Mouse (Mus musculus): ENCODE measurements around the gene Ahsa1. TPM values are rescaled to one million over a fixed set of nuclear protein-coding genes. Genes with fewer than 3 reads are reported as not detected.
"Not testable (repeated sequence)": the region's sequence is repeated elsewhere in the genome, so short reads cannot be mapped to it uniquely, and the experiment has no call there.

Ahsa1 gene
- polyA plus RNA-seq, 1 experiment from 2014 or later: 196 TPM

- no peak for DNase-seq
- no peaks in the 10 kb centered on the region for H3K9me3 ChIP-seq (replicated peaks)
- no peaks in the 10 kb centered on the region for H3K27me3 ChIP-seq
- H3K4me3 ChIP-seq (replicated peaks): no peak overlapping the region
- peak; percentile 65 for ATAC-seq (ENCODE audit: low read depth)
- no peak overlapping the region for H3K9ac ChIP-seq
- peaks cover 10% of the 10 kb centered on the region for H3K4me1 ChIP-seq (replicated peaks)
- H3K36me3 ChIP-seq: peaks cover 80% of the 10 kb centered on the region
- H3K27ac ChIP-seq: no peak overlapping the region; the same call in 1 of the 2 replicates
- 78% methylated on average over 5 of the region's 5 CpGs for WGBS (ENCODE audit: insufficient replicate concordance)
- no peak overlapping the region for H3K4me2 ChIP-seq
Measured at GRCm38 (mm10) chr12:87256629-87257028, 9.7 kb upstream of the Ahsa1 start.

- Histone ChIP-seq H3K4me3 (replicated peaks) (no peak overlapping the region), H3K27ac (no peak overlapping the region), H3K9ac (no peak overlapping the region), H3K4me2 (no peak overlapping the region), H3K9me3 (replicated peaks) (no peaks in the 10 kb centered on the region), H3K27me3 (no peaks in the 10 kb centered on the region), H3K36me3 (peaks cover 61% of the 10 kb centered on the region), H3K4me1 (replicated peaks) (peaks cover 19% of the 10 kb centered on the region)
- no peak for ATAC-seq (ENCODE audit: low read depth)
- WGBS (ENCODE audit: insufficient replicate concordance): 82% methylated on average over 8 of the region's 8 CpGs
- no peak for DNase-seq
Measured at GRCm38 (mm10) chr12:87260562-87260961, 5.7 kb upstream of the Ahsa1 start.

- H3K4me2 ChIP-seq: peak overlapping the region; percentile 82
- no peak for ATAC-seq (ENCODE audit: low read depth)
- H3K27me3 ChIP-seq: no peaks in the 10 kb centered on the region
- H3K36me3 ChIP-seq: peaks cover 46% of the 10 kb centered on the region
- WGBS (ENCODE audit: insufficient replicate concordance): 18% methylated on average over 11 of the region's 11 CpGs
- no peak for DNase-seq
- H3K4me1 ChIP-seq (replicated peaks): peaks cover 36% of the 10 kb centered on the region
- H3K9ac ChIP-seq: peak overlapping the region; percentile 95
- no peaks in the 10 kb centered on the region for H3K9me3 ChIP-seq (replicated peaks)
- H3K4me3 ChIP-seq (replicated peaks): peak overlapping the region; percentile 87
- H3K27ac ChIP-seq: no peak overlapping the region; the same call in 1 of the 2 replicates
Measured at GRCm38 (mm10) chr12:87265444-87265843, 835 bp upstream of the Ahsa1 start.

GRCm38 (mm10) chr12:87266827-87267603, 736 bp downstream of the Ahsa1 start:
- ATAC-seq (ENCODE audit: low read depth) (peak; percentile 53), DNase-seq (peak; percentile 48)
- peaks cover 48% of the 10 kb centered on the region for H3K36me3 ChIP-seq
- H3K4me3 ChIP-seq (replicated peaks): peak overlapping the region; percentile 87
- H3K9ac ChIP-seq: peak overlapping the region; percentile 95
- no peaks in the 10 kb centered on the region for H3K27me3 ChIP-seq
- peak overlapping the region; percentile 96 for H3K27ac ChIP-seq
- WGBS (ENCODE audit: insufficient replicate concordance): under 1% methylated on average over 31 of the region's 31 CpGs
- H3K4me1 ChIP-seq (replicated peaks): peaks cover 36% of the 10 kb centered on the region
- peak overlapping the region; percentile 82 for H3K4me2 ChIP-seq
- no peaks in the 10 kb centered on the region for H3K9me3 ChIP-seq (replicated peaks)

- 7% methylated on average over 4 of the region's 4 CpGs for WGBS (ENCODE audit: insufficient replicate concordance)
- peaks cover 36% of the 10 kb centered on the region for H3K4me1 ChIP-seq (replicated peaks)
- H3K4me2 ChIP-seq: peak overlapping the region; percentile 82
- H3K27me3 ChIP-seq: no peaks in the 10 kb centered on the region
- peak overlapping the region; percentile 96; the same call in 1 of the 2 replicates for H3K27ac ChIP-seq
- no peak for ATAC-seq (ENCODE audit: low read depth)
- DNase-seq: peak; percentile 46
- H3K9me3 ChIP-seq (replicated peaks): no peaks in the 10 kb centered on the region
- peak overlapping the region; percentile 87 for H3K4me3 ChIP-seq (replicated peaks)
- peaks cover 51% of the 10 kb centered on the region for H3K36me3 ChIP-seq
- H3K9ac ChIP-seq: peak overlapping the region; percentile 95
Measured at GRCm38 (mm10) chr12:87267682-87268081, 1.4 kb downstream of the Ahsa1 start.

- Histone ChIP-seq H3K4me2 (peak overlapping the region; percentile 18; the same call in 1 of the 2 replicates), H3K4me1 (replicated peaks) (peaks cover 58% of the 10 kb centered on the region), H3K27ac (peak overlapping the region; percentile 84), H3K36me3 (peaks cover 68% of the 10 kb centered on the region), H3K9me3 (replicated peaks) (no peaks in the 10 kb centered on the region), H3K4me3 (replicated peaks) (no peak overlapping the region), H3K27me3 (no peaks in the 10 kb centered on the region), H3K9ac (no peak overlapping the region; the same call in 1 of the 2 replicates)
- peak; percentile 90 for ATAC-seq (ENCODE audit: low read depth)
- 48% methylated on average over 9 of the region's 9 CpGs for WGBS (ENCODE audit: insufficient replicate concordance)
- peak; percentile 58 for DNase-seq
Measured at GRCm38 (mm10) chr12:87274853-87275831, 8.9 kb downstream of the Ahsa1 start.

GRCm38 (mm10) chr12:87277251-87277650, 11.0 kb downstream of the Ahsa1 start:
- H3K9ac ChIP-seq; H3K4me2 ChIP-seq; ATAC-seq (ENCODE audit: low read depth); H3K27ac ChIP-seq; H3K9me3 ChIP-seq (replicated peaks); H3K27me3 ChIP-seq; DNase-seq; H3K4me3 ChIP-seq (replicated peaks): not testable (repeated sequence)
- 75% methylated on average over 4 of the region's 4 CpGs for WGBS (ENCODE audit: insufficient replicate concordance)
- H3K36me3 ChIP-seq: peaks cover 47% of the 10 kb centered on the region
- H3K4me1 ChIP-seq (replicated peaks): peaks cover 62% of the 10 kb centered on the region

- 0 out of 2 replicates have a peak overlapping the region, but pooled peaks have one; percentile 2 for H3K9ac ChIP-seq
- ATAC-seq (ENCODE audit: low read depth) (no peak), DNase-seq (no peak)
- 0 out of 2 replicates have a peak overlapping the region, but pooled peaks have one; percentile 15 for H3K4me2 ChIP-seq
- no peak overlapping the region for H3K4me3 ChIP-seq (replicated peaks)
- H3K4me1 ChIP-seq (replicated peaks): peaks cover 65% of the 10 kb centered on the region
- H3K9me3 ChIP-seq (replicated peaks): no peaks in the 10 kb centered on the region
- H3K27me3 ChIP-seq: no peaks in the 10 kb centered on the region
- 0 out of 2 replicates have a peak overlapping the region, but pooled peaks have one; percentile 34 for H3K27ac ChIP-seq
- 11% methylated on average over 6 of the region's 6 CpGs for WGBS (ENCODE audit: insufficient replicate concordance)
- peaks cover 37% of the 10 kb centered on the region for H3K36me3 ChIP-seq
Measured at GRCm38 (mm10) chr12:87278118-87278730, 11.9 kb downstream of the Ahsa1 start.

GRCm38 (mm10) chr12:87279350-87279749, 13.1 kb downstream of the Ahsa1 start:
- no peak for DNase-seq
- ATAC-seq (ENCODE audit: low read depth): no peak
- H3K9ac ChIP-seq: no peak overlapping the region
- peaks cover 58% of the 10 kb centered on the region for H3K4me1 ChIP-seq (replicated peaks)
- no peak overlapping the region for H3K4me3 ChIP-seq (replicated peaks)
- H3K9me3 ChIP-seq (replicated peaks): no peaks in the 10 kb centered on the region
- WGBS (ENCODE audit: insufficient replicate concordance): 54% methylated on average over 3 of the region's 3 CpGs
- H3K36me3 ChIP-seq: peaks cover 26% of the 10 kb centered on the region
- H3K27me3 ChIP-seq: no peaks in the 10 kb centered on the region
- H3K4me2 ChIP-seq: no peak overlapping the region
- H3K27ac ChIP-seq: peak overlapping the region; percentile 34; the same call in 1 of the 2 replicates

GRCm38 (mm10) chr12:87279879-87280278, 13.6 kb downstream of the Ahsa1 start:
- ATAC-seq (ENCODE audit: low read depth): no peak
- Histone ChIP-seq H3K27ac (no peak overlapping the region), H3K9me3 (replicated peaks) (no peaks in the 10 kb centered on the region), H3K4me3 (replicated peaks) (no peak overlapping the region), H3K4me1 (replicated peaks) (peaks cover 54% of the 10 kb centered on the region), H3K27me3 (no peaks in the 10 kb centered on the region), H3K9ac (no peak overlapping the region), H3K4me2 (no peak overlapping the region), H3K36me3 (peaks cover 21% of the 10 kb centered on the region)
- WGBS (ENCODE audit: insufficient replicate concordance): 52% methylated on average over 14 of the region's 14 CpGs
- no peak for DNase-seq
